17 mouse cellular contexts compared by ENCODE assay signal in genomic region chr17:72936336-72936735, GRCm38 (mm10). TPM values are rescaled to one million over a fixed set of nuclear protein-coding genes. Genes with fewer than 3 reads are reported as not detected.
A peak's percentile ranks its signal among the peaks of the same experiment; 100 is the strongest.
DNase-seq lines count a peak whose midpoint lies in the region; ATAC-seq and TF ChIP-seq lines count a peak whose summit lies in the region.
"Had no signal": no experiment of that assay in that cellular context is flagged by ENCODE, and none has a peak within 500 bp of the region (broad histone marks: within the 10 kb centered on the region; RNA-seq: fewer than 3 reads in every experiment).

No protein-coding gene starts in this region.

- H3K9ac ChIP-seq in heart, postnatal 0 days (replicated peaks; ENCODE audit: low read depth, low read length) = no peak overlapping the region
- no peak overlapping the region for H3K9ac ChIP-seq in lung, embryonic 14.5 days
- H3K9ac ChIP-seq: forebrain, postnatal 0 days; hindbrain, embryonic 14.5 days; liver, embryonic 12.5 days; neural tube, embryonic 15.5 days had no signal

- ATAC-seq in heart, postnatal 0 days (ENCODE audit: insufficient read depth, low read depth) = no peak
- 0 out of 2 replicates have a peak, but pooled peaks have one; percentile 16 for ATAC-seq in lung, embryonic 14.5 days (ENCODE audit: insufficient read depth)
- ATAC-seq: forebrain, postnatal 0 days; liver, embryonic 12.5 days; midbrain, embryonic 16.5 days had no signal

- intact Hi-C loops in heart, postnatal 36 days (cut with DNase I) = loop anchor here (5.0 kb wide), 1 partner anchor 36 kb away; no protein-coding TSS in a partner anchor

- H3K36me3 ChIP-seq in heart, embryonic 10.5 days = peaks cover 84% of the 10 kb centered on the region
- H3K36me3 ChIP-seq in heart, postnatal 0 days (replicated peaks; ENCODE audit: control insufficient read depth, insufficient read depth, low read length) = peaks cover 70% of the 10 kb centered on the region
- peaks cover 41% of the 10 kb centered on the region for H3K36me3 ChIP-seq in lung, embryonic 14.5 days (ENCODE audit: insufficient read depth)

- H3K27ac ChIP-seq in heart, embryonic 10.5 days = peak overlapping the region; percentile 69; the same call in 1 of the 2 replicates
- H3K27ac ChIP-seq in heart, postnatal 0 days (ENCODE audit: low read depth) = peak overlapping the region; percentile 78
- no peak overlapping the region for H3K27ac ChIP-seq in lung, embryonic 14.5 days (ENCODE audit: low read depth)
- H3K27ac ChIP-seq: forebrain, embryonic 10.5 days; liver, embryonic 12.5 days had no signal

- H3K4me1 ChIP-seq in heart, embryonic 10.5 days = peaks cover 78% of the 10 kb centered on the region
- peaks cover 73% of the 10 kb centered on the region for H3K4me1 ChIP-seq in heart, postnatal 0 days (ENCODE audit: control insufficient read depth, insufficient read depth)
- peaks cover 22% of the 10 kb centered on the region for H3K4me1 ChIP-seq in lung, embryonic 14.5 days (ENCODE audit: insufficient read depth)

- WGBS in heart, embryonic 10.5 days = 76% methylated on average over 3 of the region's 3 CpGs
- 48% methylated on average over 3 of the region's 3 CpGs for WGBS in heart, postnatal 0 days
- WGBS in lung, embryonic 14.5 days = 50% methylated on average over 3 of the region's 3 CpGs

- no peaks in the 10 kb centered on the region for H3K9me3 ChIP-seq in heart, embryonic 10.5 days
- no peaks in the 10 kb centered on the region for H3K9me3 ChIP-seq in heart, postnatal 0 days (replicated peaks; ENCODE audit: control insufficient read depth, low read length)
- H3K9me3 ChIP-seq in lung, embryonic 14.5 days (ENCODE audit: low read depth, low read length) = peaks cover 6% of the 10 kb centered on the region; the same call in 1 of the 2 replicates
- H3K9me3 ChIP-seq: neural tube, embryonic 15.5 days had no signal

- no peak overlapping the region for H3K4me2 ChIP-seq in heart, postnatal 0 days (ENCODE audit: low read depth, low read length)
- H3K4me2 ChIP-seq in lung, embryonic 14.5 days = no peak overlapping the region
- H3K4me2 ChIP-seq: hindbrain, embryonic 14.5 days; liver, embryonic 12.5 days; neural tube, embryonic 15.5 days had no signal

- TF ChIP-seq CTCF in heart, postnatal 0 days (IDR thresholded peaks at IDR 0.05; ENCODE audit: low read depth) = no peak
- no peak for TF ChIP-seq CTCF in lung, embryonic 14.5 days (IDR thresholded peaks at IDR 0.05; ENCODE audit: low read depth)

- no peak overlapping the region for H3K4me3 ChIP-seq in heart, embryonic 10.5 days
- H3K4me3 ChIP-seq in heart, postnatal 0 days (ENCODE audit: low read depth, low read length) = no peak overlapping the region
- H3K4me3 ChIP-seq in lung, embryonic 14.5 days (ENCODE audit: low read depth, low read length) = no peak overlapping the region
- H3K4me3 ChIP-seq: forebrain, embryonic 10.5 days; liver, embryonic 12.5 days; neural tube, embryonic 15.5 days had no signal

- TF ChIP-seq EP300 in heart, postnatal 0 days (IDR thresholded peaks at IDR 0.05; ENCODE audit: low read depth) = no peak

- H3K27me3 ChIP-seq in heart, embryonic 10.5 days (ENCODE audit: insufficient read depth, poor library complexity, severe bottlenecking) = no peaks in the 10 kb centered on the region
- no peaks in the 10 kb centered on the region for H3K27me3 ChIP-seq in heart, postnatal 0 days (ENCODE audit: control insufficient read depth, insufficient read depth, low read length)
- no peaks in the 10 kb centered on the region for H3K27me3 ChIP-seq in lung, embryonic 14.5 days (ENCODE audit: insufficient read depth, low read length)
- H3K27me3 ChIP-seq: liver, embryonic 12.5 days; neural tube, embryonic 15.5 days had no signal

- DNase-seq in heart, embryonic 10.5 days (ENCODE audit: low spot score) = no peak
- no peak for DNase-seq in heart, adult 11 months
- no peak for DNase-seq in heart, postnatal 0 days (ENCODE audit: low spot score)
- DNase-seq in heart, postnatal 36 days = no peak
- no peak for DNase-seq in lung, embryonic 14.5 days
- DNase-seq in lung, postnatal 10 days = no peak
- DNase-seq in induced T-regulatory cell, adult 2 months (ENCODE audit: low read depth) = peak; percentile 64
- DNase-seq: cerebellum, adult 2 months; forebrain, postnatal 0 days; lung, postnatal 4 days; right cerebral cortex, postnatal 14 days; thymus, adult 2 months had no signal

RNA-seq across cellular contexts. Expression of gene Lbh, which starts 18.2 kb away (rescaled TPM):
- polyA plus RNA-seq in heart, embryonic 10.5 days (2016; fragmentation: Nextera tagmentation; extraction: Ambion mirVana) = 10.8 and 15.4 TPM in 2 replicates
- 453 and 478 TPM in 2 replicates for total RNA-seq in heart, postnatal 0 days (2014; rRNA removed; ENCODE audit: low replicate concordance)
- polyA plus RNA-seq in heart, postnatal 0 days (2015; fragmentation: Nextera tagmentation; extraction: Ambion mirVana) = 28.5 and 31.1 TPM in 2 replicates
- 100 to 1,000 TPM; 339 to 436 TPM for total RNA-seq in heart, postnatal 36 days (2021)
- 6.4 and 6.8 TPM in 2 replicates for polyA plus RNA-seq in lung, embryonic 14.5 days (2014; fragmentation: Nextera tagmentation; extraction: Ambion mirVana)
